Mouse (Mus musculus): Measurements from ENCODE around the gene Gipc3.

The Gipc3 gene

DNA sequence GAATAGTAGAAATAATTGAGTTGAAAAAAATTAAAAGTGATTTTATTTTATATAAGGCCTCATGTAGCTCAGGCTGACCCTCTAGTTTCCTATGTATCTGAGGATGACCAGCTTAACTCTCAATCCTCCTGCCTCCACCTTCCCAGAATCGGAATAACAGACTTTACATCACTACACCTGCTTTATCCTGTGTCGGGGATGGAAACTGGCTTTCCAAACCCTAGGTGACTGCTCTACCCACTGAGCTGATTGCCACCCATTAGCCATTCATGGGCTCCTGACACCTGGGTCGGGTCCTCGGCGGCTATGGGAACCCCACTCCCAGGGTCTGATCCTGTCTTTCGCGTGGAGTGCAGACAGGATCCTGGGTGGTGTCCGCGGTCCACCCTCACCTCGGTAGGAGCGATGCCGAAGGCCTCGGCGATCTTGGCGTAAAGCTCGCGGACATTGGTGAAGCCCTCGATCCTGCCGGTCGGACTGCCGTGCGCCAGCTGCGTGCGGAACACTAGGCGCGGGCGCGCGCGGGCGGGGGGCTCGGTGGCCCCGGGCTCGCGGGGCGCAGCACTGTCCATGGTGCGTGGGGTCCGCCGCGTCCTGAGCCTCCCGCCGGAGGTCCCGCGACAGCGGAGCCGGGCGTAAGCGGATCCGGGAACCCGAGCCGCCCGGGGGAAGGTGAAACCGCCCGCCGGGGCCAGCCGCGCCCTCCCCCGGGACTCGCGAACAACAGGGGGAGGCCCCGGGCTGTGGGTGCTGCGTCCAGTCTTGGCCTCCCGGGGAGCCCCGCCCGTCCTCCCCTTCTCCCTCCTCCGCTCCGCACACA, at the start of gene Gipc3:
Gene Gipc3 (minus strand): TSS at position 581 of the 820 bp plus-strand sequence.
- DNase-seq (ENCODE audit: low read depth, low spot score): no peak

DNA sequence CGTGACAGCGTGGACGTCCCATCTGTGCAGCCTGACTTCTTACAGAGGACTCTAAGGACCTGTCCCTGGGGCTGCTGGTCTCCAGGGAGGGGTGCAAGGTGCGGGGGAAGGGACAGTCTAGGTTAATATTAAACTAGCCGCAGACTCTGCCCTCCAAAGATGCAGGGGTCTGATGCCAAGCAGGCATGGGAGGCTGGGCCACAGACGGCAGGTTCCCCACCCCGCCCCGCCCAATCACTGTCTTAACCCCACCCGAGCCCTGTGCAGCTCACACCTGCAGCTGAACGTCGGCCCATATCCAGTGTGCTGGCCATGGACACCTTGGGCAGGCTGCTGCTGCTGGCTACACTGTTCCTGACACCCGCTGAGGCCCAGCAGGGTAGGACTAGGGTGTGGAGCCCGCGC, 49.7 kb upstream of the Gipc3 start, which contains the start of gene Smim24:
Gene Smim24 (plus strand): TSS at position 271 of the 405 bp plus-strand sequence.
- DNase-seq (ENCODE audit: low read depth, low spot score): no peak

DNA sequence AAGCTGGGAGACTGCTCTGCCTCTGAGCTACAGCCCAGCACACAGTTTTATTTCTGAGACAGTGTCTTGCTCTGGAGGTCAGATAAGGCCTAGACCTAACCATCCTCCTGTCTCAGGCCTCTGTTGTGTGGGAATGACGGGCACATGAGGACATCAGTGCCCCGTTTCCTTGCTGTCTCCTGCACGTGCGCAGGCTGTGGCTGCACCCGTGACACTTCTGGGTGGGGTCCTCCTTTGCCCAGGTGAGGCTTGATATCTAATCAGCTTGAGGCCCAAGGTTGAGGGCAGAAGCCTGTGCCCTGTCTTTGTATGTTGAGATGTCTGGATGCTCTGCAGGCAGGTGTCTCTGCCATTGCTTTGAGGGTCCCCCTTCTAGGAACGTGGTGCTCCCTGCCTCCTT, 49.2 kb upstream of the Gipc3 start:
- DNase-seq (ENCODE audit: low read depth, low spot score): no peak

DNA sequence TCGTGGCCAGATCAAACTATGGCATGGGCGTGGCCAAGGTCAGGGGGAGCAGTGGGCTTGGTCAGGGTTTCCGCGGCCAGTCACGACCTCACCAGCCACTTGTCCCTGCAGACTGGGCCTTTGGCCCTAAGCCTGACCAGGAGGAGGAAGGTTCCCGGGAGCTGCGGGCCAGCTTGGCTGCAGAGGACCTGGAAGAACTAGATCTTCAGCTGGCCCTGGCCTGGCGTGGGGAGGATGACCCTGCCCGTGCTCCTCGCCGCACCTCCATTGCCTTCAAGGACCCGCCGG, 47.6 kb upstream of the Gipc3 start:
- DNase-seq (ENCODE audit: low read depth, low spot score): no peak

DNA sequence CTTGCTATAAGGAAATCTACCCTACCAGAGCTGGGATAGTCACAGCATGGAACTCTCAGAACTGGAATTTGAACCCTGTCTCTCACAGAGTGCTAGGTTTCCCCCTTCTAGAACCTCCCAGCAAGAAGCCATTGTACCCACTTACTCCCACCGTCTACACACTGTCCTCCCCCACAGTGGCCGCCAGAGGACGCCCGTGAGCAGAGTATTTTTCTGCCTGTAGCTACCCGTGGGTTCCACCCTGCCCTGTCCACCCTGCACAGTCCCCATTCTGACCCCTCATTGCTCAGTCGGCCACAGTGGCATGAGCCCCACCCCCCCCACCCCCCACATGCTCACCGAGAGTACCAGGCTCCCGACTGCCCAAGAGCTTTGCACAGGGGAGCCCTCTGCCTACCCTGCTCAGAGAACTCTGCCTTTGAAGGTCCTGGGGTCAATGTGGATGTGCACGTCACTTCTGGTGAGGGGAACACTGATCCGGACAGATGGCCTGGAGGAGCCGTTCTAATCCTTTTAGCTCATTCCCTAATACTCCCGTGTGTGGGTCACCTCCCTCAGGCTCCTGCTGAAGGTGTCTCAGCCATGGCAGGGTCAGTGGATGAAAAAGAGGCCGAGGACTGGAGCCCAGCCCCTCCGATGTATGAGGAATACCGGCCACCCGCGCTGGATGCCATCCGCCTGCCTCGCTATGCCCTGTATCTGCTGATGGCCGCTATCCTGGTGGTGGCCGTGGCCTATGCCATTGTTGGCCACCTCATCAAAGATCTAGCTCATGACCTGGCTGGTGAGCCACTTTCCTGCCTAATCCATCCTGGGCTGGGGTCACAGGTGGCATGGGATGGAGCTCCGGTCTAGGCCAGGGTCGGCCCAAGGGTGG, 47.0 kb upstream of the Gipc3 start:
- DNase-seq (ENCODE audit: low read depth, low spot score): peak; percentile 91

DNA sequence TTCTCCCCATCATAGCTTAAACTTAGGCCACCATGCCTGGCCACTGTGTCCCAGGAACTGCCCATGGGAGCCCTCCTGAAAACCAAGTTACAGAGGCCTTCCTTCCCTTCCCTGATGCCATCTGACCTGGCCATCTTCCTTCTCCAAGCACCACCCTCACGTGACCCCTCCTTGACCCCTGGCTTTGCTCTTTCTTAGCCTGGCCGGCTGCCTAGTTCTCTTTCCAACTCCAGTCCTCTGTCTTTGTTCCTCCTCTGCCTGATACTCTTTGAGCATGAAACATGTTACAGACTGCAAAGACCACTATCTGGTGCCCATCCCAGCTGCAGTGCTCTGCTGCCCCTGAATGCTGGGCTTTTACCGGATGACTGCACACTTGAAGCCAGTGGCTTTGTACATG, 46.3 kb upstream of the Gipc3 start:
- no peak for DNase-seq (ENCODE audit: low read depth, low spot score)

DNA sequence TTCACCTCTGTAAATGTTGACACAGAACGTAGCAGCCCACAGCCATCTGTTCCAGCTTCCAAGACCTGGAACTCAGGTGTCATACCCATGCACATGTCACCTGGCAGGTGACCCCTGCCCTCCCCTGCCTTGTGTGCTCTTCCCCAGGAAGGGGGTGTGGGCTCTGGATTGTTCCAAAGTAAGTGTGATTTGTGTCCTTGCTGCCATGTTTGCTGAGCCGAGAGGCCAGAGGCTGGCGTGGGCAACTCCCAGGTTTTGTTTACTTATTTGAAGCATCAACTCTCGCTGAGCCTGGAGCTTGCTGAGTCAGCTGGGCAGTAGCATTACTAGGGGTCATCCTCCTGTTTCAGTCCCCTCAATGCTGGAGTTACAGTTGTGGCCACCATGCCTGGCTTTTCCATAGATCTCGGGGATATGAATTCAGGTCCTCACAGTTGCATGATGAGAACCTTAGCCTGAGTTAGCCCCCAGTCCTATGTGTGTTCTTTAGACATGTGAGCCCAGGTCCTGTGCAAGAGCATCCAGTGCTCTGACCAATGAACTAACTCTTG, 45.5 kb upstream of the Gipc3 start, which contains the start of gene Gm48552:
Gene Gm48552 (plus strand): TSS at position 501 of the 551 bp plus-strand sequence.
- no peak for DNase-seq (ENCODE audit: low read depth, low spot score)

DNA sequence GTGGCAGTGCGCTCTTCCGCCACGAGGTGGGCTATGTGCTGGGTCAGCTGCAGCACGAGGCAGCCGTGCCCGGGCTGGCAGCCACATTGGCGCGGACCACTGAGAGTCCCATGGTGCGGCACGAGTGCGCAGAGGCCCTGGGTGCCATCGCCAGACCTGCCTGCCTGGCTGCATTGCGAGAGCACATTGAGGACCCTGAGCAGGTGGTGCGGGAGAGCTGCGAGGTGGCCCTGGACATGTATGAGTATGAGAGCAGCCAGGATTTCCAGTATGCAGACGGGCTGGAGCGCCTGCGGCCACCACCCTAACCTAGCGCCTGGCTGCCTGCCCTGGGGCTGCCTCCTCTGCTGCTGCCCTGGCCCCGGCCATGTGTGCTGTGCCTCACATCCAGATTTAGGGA, 44.6 kb upstream of the Gipc3 start:
- DNase-seq (ENCODE audit: low read depth, low spot score): no peak

DNA sequence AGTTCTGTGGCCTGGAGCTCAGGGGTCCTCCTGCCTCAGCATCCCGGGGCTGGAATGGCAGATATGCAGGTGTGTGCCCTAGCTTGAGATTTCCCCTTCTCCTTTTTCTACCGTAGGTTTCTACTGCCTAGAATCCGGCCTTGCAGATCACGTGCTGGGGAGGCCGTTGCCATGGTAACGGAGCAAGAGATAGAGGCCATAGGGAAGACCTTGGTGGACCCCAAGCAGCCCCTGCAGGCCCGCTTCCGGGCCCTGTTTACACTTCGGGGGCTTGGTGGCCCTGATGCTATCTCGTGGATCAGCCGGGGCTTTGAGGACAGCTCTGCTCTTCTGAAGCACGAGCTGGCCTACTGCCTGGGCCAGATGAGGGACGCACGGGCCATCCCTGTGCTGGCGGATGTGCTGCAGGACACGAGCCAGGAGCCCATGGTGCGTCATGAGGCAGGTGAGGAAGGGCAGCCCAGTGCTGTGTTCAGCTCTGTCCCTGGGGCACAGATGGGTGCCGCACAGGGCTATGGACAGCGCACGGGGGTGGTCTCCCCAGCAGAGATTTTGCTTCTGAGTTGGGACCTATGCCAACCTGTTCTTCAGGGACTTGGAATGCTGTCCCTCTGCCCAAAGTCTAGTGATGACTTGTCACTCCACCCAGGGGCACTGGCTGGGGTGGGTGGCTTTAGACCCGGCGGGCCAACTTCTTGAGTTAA, 42.7 kb upstream of the Gipc3 start:
- DNase-seq (ENCODE audit: low read depth, low spot score): no peak

DNA sequence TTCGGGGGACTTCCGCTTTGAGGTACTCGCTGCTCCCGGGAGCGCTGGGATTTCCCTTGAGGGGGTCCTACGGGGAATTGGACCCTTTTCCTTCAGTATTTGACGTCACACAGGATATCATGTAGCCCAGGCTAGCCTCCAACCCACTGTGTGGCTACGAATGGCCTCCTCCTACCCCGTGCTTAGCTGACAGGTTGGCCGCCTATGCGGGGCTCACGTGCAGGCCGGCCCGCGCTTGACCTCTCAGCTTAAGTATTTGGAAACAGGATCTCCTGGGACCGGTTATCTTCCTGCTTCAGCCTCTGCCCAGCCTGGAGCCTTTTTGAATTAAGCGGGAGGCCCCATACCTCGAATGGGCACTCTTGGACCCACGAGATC, 41.5 kb upstream of the Gipc3 start:
- DNase-seq (ENCODE audit: low read depth, low spot score): no peak

DNA sequence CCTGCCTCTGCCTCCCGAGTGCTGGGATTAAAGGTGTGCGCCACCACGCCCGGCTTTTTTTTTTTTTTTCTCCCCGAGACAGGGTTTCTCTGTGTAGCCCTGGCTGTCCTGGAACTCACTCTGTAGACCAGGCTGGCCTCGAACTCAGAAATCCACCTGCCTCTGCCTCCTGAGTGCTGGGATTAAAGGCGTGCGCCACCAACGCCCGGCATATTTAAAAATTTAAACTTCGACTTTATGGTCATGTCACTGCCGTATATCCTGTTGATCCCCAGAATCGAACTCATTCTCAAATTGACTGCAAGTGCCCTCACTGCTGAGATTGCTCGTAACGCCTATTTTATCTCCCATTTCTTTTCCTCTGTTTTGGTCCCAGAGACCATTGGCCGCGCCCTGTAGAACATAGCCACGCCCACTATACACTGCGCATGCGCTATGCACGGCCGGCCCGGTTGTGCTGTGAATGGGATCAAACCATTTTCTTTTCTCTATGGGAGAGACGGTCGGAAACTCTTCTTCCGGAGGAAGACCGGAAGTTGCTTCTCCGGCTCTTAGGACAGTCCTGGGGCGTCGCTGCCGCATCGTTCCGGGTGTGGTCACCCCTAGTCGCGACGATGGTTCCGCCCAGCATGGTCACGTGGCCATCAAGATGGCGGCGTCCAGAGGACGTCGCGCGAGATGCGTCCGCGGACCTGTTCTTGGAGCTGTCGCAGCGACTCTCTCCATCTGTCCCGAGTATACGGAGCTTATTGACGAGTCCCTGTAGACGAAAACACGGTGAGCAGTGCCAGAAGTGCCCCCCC, 40.9 kb upstream of the Gipc3 start, which contains the start of the genes Dohh and Gm48551:
Gene Dohh (plus strand): TSS at position 627 of the 803 bp plus-strand sequence.
Gene Gm48551 (plus strand): TSS at position 665 of the 803 bp plus-strand sequence.
- peak; percentile 98 for DNase-seq (ENCODE audit: low read depth, low spot score)

DNA sequence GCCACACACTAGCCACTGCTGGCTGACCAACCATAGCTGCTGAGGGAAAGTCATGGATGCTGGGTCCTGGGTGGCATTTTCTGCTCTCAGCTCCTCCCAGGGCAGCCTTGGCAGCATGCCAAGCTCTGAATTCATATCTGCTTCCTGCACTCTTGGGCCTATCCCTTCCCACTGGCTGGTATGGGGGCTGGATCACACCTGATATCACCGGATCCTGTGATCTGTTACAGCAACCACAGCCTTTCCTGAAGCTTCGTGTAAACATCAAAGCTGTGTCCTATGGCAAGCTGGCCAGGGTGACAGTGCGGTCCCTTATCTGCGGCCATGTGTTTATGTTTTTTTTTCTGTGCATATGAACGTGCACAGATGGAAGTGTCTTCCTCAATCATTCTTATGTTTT, 39.0 kb upstream of the Gipc3 start:
- DNase-seq (ENCODE audit: low read depth, low spot score): no peak

DNA sequence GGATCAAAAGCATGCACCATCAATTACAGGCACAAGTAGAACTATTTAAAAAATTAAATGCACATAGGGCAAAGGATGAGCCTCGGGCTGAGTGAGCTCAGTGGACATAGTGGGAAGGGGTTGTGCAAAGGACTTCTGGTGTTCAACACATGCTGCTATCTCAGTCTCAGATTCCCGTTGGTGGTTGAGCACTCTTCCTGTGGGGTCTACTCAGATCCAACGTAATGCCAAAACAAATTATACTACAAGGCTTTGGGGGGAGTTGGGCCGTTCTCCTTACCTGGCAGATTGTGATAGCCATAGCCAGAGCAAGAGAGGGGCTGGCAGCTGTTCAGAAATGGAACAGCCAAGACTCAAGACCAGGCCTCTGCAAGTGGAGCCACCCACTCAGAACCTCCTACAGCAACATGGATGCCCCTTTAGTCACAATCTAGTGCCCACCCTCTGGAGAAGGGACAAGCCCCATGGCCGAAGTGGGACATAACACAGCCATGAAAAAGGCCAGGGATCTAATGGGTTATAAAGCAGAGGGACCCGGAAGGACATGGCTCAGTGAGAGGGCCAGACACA, 36.8 kb upstream of the Gipc3 start:
- DNase-seq (ENCODE audit: low read depth, low spot score): no peak

DNA sequence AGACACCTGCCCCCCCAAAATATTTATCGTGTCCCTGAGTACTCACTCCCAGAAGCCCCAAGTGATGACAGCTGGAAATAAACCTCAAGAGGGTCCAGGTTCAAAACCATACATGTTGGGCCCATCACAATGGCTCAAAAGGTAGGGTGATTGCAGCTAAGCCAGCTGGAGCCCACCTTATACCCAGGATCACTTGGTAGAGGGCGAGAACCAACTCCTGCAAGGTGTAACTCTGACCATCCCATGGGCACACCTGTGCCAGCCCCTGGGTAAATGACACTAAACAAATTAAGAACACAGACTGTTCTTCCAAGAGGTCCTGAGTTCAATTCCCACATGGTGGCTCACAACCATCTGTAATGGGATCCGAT, 36.1 kb upstream of the Gipc3 start:
- DNase-seq (ENCODE audit: low read depth, low spot score): no peak

DNA sequence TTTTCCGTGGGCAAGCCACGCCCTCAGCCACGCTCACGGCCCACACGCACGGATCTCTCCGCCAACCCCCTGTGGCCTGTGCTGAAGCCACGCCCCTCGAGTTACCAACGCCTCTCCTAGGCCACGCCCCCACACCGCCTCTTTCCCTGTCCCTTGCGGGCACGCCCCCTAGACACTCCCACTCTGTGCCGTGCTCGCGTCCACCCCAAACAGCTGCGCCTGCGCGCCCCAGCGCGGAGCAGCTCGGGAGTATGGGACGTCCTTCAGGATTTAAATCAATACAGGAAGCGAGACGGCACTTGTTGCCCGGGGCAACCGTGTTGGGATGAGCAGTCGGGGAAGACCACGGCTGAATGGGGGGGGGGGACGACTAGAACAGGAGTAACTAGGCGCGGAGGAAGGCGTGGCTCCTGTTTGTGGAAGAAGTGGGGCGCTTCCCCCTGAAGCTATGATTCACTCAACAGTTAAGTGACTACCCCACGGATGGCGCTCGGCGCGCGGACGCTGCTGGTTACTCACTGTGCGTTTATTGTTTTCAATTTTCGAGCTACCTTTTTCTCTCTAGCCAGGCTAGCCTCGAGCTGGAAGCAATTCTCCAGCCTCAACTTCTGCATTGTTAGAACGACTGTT, 35.6 kb upstream of the Gipc3 start:
- peak; percentile 100 for DNase-seq (ENCODE audit: low read depth, low spot score)

DNA sequence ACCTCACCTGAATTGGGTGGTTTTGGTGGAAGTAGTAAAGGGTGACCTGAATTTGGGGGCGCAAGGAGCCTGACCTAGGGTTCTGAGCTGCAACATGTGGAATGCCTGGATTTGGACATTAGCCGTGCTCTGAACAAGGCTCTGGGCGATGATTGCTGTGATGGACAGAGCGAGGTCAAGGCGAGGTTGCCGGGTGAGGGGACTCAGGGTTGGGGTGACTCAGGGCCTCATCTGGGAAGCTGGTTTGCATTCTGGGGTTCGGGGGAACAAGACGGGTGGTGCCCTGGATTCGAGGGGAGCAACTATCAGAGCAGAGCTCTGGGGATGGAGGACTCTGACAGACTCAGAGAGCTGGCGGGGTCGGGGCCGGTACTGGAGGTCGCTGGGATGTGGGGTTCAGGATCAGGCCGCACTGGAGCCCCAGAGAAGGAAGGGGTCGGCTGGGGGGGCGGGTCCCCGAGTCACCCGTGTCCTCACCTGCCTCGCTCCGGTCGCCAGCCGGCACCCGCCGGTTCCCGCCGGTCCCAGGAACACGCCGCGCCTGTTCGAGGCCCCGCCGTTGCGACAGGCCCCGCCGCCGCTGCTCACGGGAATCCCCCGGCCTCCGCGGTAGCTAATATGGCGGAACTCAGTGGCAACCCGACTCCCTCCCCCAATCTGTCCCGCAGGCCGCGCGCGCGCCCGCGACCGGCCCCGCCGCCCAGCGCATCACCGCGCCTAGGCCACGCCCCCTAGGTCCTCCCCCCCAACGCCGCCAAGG, 34.9 kb upstream of the Gipc3 start, which contains the start of gene Fzr1:
Gene Fzr1 (minus strand): TSS at position 724 of the 760 bp plus-strand sequence.
- no peak for DNase-seq (ENCODE audit: low read depth, low spot score)

DNA sequence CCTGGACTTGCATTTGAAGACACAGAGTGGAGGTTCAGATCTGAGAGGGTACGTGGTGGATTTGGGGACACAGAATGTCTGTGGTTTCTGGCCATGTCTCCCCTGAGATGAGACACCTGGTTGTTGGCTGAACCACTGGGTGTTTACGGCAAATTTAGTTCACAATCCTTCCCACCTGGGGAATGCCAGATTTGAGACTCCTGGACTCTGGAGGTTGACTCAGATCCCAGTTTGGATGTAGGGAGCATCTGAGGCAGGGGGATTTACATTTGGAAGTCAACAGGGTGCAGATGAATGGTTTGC, 34.2 kb upstream of the Gipc3 start:
- no peak for DNase-seq (ENCODE audit: low read depth, low spot score)

DNA sequence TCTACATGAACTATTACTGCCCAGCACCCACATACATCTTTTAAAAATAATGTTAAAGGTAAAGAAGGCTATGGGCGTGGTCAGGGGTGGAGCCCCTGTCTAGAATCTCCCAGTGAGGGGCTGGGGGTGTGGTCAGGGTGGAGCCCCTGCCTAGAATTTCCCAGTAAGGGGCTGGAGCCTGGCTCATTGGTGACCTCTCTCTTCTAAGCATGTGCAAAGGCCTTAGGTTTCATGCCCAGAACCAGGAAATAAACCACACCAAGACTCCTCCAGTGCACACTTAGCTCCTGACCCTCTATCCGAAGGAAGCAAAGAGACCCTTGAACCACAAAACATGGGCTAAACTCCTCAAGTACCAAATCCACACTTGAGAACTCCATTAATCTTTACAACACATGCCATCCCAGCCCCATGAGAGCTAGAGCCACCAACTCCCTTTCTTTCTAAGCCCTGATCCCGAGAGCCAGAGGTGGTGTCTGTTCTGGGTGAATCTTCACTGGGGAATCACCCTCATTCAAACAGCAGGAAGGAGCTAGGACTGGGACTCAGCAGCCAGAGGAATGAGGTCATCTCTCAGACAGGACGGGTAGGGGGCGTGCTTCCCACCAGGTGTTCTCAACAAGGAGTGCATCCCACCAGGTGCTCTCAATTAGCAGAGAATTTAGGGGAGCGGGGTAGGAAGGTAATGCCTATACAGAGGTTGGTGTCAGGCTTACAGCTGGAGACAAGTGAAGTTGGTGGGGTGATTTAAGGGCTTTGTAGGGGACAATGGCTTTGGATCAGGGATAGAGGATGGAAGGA, 33.7 kb upstream of the Gipc3 start:
- DNase-seq (ENCODE audit: low read depth, low spot score): no peak

DNA sequence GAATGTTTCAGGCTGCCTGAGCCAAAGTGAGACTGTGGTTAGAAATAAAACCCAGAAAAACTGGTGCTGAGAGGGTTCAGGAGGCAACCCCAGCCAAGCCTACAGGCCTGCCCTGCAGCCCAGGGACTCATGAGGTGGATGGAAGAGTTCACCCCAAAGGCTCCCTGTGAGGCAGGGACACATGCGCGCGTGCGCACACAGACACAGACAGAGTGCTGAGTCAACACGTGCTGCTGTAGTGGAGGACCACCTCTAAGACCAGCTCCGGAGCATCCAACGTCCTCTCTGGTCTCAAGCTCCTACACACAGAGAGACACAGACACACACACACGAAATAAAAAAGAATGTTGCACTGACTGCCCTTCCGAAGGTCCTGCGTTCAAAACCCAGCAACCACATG, 32.3 kb upstream of the Gipc3 start:
- no peak for DNase-seq (ENCODE audit: low read depth, low spot score)
